Mouse (Mus musculus): ENCODE measurements around the gene Zbtb16. TPM values are rescaled to one million over a fixed set of nuclear protein-coding genes. Genes with fewer than 3 reads are reported as not detected.

The Zbtb16 gene
- polyA plus RNA-seq, 1 experiment: 3.0 TPM

GRCm38 (mm10) chr9:48663052-48663433, 173.0 kb downstream of the Zbtb16 start:
- Histone ChIP-seq H3K27me3 (replicated peaks; ENCODE audit: control insufficient read depth, insufficient read depth, low read length) (no peaks in the 10 kb centered on the region), H3K27ac (ENCODE audit: insufficient read depth, low read depth, low read length) (no peak overlapping the region), H3K36me3 (ENCODE audit: control insufficient read depth, insufficient read depth, low read length) (no peaks in the 10 kb centered on the region), H3K4me1 (ENCODE audit: control insufficient read depth, insufficient read depth, low read length) (no peaks in the 10 kb centered on the region), H3K4me3 (ENCODE audit: insufficient read depth, low read depth, low read length) (no peak overlapping the region)
- 53% methylated on average over 13 of the region's 13 CpGs for WGBS
- no peak for TF ChIP-seq CTCF (conservative IDR thresholded peaks at IDR 0.05; ENCODE audit: insufficient read depth, insufficient read length, low read depth, low read length)
- no peak for TF ChIP-seq POLR2A (IDR thresholded peaks at IDR 0.05; ENCODE audit: low read depth, low read length)
- DNase-seq: no peak

DNA sequence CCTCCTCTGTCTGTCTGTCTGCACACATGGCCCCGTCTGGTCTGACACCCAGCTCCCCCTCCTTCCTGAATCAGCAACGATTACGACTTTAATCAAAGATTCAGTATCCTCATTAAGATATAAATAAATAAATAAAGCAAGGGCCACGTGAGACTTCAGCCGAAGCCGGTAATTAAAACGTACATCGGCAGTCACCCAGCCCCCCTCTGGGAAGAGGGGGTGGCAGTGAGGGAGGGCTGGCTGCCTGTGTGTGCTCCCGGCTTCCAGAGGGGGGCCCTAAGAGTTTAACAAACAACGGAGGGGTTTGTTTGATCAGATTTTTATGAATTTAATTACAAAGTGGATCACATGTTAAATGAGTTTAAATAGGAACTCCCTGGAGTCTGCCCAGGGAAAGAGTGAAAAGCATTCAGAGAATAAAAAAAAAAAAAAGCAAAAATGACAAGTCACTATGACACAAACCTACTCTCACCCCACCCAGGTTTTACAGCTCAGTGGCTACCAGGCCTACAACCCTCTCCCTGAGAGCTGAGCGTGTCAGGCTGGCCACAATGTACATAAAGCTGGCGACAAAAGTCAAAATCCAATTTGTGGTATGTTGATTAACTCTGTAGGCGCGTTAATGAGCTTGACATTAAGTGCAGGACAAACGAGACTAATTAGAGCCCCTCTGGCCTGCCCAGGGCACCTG, 173.5 kb downstream of the Zbtb16 start:
- Histone ChIP-seq H3K4me1 (ENCODE audit: control insufficient read depth, insufficient read depth, low read length) (no peaks in the 10 kb centered on the region), H3K36me3 (ENCODE audit: control insufficient read depth, insufficient read depth, low read length) (no peaks in the 10 kb centered on the region), H3K27ac (ENCODE audit: insufficient read depth, low read depth, low read length) (no peak overlapping the region), H3K27me3 (replicated peaks; ENCODE audit: control insufficient read depth, insufficient read depth, low read length) (no peaks in the 10 kb centered on the region), H3K4me3 (ENCODE audit: insufficient read depth, low read depth, low read length) (no peak overlapping the region)
- no peak for DNase-seq
- TF ChIP-seq CTCF (conservative IDR thresholded peaks at IDR 0.05; ENCODE audit: insufficient read depth, insufficient read length, low read depth, low read length): no peak
- TF ChIP-seq POLR2A (IDR thresholded peaks at IDR 0.05; ENCODE audit: low read depth, low read length): no peak
- 43% methylated on average over 15 of the region's 15 CpGs for WGBS

GRCm38 (mm10) chr9:48661225-48662023, 174.6 kb downstream of the Zbtb16 start:
- no peaks in the 10 kb centered on the region for H3K36me3 ChIP-seq (ENCODE audit: control insufficient read depth, insufficient read depth, low read length)
- no peak overlapping the region for H3K27ac ChIP-seq (ENCODE audit: insufficient read depth, low read depth, low read length)
- no peak overlapping the region for H3K4me3 ChIP-seq (ENCODE audit: insufficient read depth, low read depth, low read length)
- H3K4me1 ChIP-seq (ENCODE audit: control insufficient read depth, insufficient read depth, low read length): no peaks in the 10 kb centered on the region
- WGBS: 66% methylated on average over 9 of the region's 9 CpGs
- no peak for TF ChIP-seq CTCF (conservative IDR thresholded peaks at IDR 0.05; ENCODE audit: insufficient read depth, insufficient read length, low read depth, low read length)
- TF ChIP-seq POLR2A (IDR thresholded peaks at IDR 0.05; ENCODE audit: low read depth, low read length): no peak
- DNase-seq: no peak
- H3K27me3 ChIP-seq (replicated peaks; ENCODE audit: control insufficient read depth, insufficient read depth, low read length): no peaks in the 10 kb centered on the region

DNA sequence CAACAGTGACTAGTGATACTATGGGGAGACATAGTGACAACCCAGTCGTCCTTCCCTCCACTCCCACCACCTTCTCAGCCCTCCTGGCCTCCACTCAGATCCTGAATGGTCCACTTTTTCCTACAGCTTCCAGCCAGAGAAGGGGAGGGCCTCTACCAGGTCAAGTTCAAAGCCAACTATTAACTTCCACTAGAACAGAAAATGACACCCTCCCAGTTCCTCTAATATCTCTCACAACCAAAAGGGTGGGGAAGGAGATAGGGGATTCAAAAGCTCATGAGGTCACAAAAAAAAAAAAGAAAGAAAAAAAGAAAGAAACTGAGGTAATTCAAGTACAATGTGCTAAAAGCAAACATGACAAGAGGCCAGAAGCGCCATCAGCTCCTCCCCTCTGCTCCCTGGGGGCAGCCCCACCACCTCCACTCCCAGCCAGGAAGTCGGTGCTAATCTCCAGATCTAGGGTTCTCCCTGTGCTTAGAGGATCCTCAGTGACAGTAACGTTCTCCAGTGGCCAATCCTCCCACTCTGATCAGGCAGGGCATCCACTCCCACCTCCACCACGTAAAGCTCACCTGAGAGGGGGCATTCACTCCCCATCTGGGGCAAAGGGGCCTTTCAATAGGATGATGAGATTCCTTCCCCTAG, 180.4 kb downstream of the Zbtb16 start:
- H3K27me3 ChIP-seq (replicated peaks; ENCODE audit: control insufficient read depth, insufficient read depth, low read length): no peaks in the 10 kb centered on the region
- no peak overlapping the region for H3K27ac ChIP-seq (ENCODE audit: insufficient read depth, low read depth, low read length)
- WGBS: 54% methylated on average over 5 of the region's 5 CpGs
- H3K4me1 ChIP-seq (ENCODE audit: control insufficient read depth, insufficient read depth, low read length): no peaks in the 10 kb centered on the region
- TF ChIP-seq CTCF (conservative IDR thresholded peaks at IDR 0.05; ENCODE audit: insufficient read depth, insufficient read length, low read depth, low read length) (no peak), POLR2A (IDR thresholded peaks at IDR 0.05; ENCODE audit: low read depth, low read length) (no peak)
- no peak overlapping the region for H3K4me3 ChIP-seq (ENCODE audit: insufficient read depth, low read depth, low read length)
- no peak for DNase-seq
- no peaks in the 10 kb centered on the region for H3K36me3 ChIP-seq (ENCODE audit: control insufficient read depth, insufficient read depth, low read length)

DNA sequence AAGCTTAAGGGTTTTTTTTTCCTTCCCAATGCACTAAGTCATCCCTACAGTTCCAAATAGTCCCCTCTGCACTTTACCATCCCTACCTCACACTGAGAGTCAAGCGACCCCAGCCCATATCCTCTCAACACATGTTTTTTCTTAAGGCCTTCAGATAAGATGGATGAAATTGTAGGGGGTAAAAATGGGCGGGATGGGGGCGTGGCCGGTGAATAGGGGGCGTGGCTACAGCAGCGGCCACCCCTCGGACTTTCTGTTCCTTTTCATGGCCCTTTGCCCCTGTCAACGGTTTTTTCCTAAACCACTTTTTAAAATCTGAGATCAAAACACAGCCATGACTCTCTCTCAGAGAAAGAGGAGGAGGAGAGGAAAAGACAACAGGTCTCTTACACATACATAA, 181.3 kb downstream of the Zbtb16 start:
- Histone ChIP-seq H3K27me3 (replicated peaks; ENCODE audit: control insufficient read depth, insufficient read depth, low read length) (no peaks in the 10 kb centered on the region), H3K4me3 (ENCODE audit: insufficient read depth, low read depth, low read length) (no peak overlapping the region), H3K36me3 (ENCODE audit: control insufficient read depth, insufficient read depth, low read length) (no peaks in the 10 kb centered on the region), H3K4me1 (ENCODE audit: control insufficient read depth, insufficient read depth, low read length) (no peaks in the 10 kb centered on the region), H3K27ac (ENCODE audit: insufficient read depth, low read depth, low read length) (no peak overlapping the region)
- WGBS: 26% methylated on average over 8 of the region's 8 CpGs
- DNase-seq: no peak
- TF ChIP-seq CTCF (conservative IDR thresholded peaks at IDR 0.05; ENCODE audit: insufficient read depth, insufficient read length, low read depth, low read length) (no peak), POLR2A (IDR thresholded peaks at IDR 0.05; ENCODE audit: low read depth, low read length) (no peak)

DNA sequence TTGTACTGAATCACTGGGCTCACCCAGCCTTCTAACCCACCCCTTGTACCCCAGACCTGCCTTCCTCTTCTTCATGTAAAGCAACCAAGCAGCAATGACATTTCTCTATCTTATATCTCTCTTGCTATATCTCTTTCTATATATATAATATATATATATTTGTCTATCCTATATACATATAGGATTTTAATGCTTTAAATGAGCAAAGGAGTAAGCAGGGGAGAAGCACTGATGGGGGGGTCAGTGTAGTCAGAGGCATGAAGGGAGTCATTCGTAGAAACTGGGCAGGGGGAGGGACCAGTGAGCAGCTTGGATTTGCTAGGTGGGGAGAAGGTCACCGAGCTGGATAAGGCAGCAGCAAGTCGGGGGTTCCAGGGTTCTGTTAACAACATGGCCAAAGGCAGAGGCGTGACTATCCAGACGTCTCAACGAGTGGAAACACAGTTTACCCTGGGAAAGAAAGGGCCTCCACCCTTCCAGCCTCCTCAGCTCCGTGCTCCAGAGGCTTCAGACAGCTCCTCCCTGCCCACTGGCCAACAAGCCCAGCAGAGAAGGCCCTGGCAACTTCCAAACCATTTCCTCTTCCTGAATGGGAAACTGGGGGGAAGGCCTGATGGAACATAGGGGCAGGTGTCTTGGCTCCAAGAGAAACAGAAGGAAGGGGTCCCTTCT, 182.5 kb downstream of the Zbtb16 start:
- Histone ChIP-seq H3K27ac (ENCODE audit: insufficient read depth, low read depth, low read length) (no peak overlapping the region), H3K4me3 (ENCODE audit: insufficient read depth, low read depth, low read length) (no peak overlapping the region), H3K27me3 (replicated peaks; ENCODE audit: control insufficient read depth, insufficient read depth, low read length) (no peaks in the 10 kb centered on the region), H3K4me1 (ENCODE audit: control insufficient read depth, insufficient read depth, low read length) (0 out of 2 replicates have a peak, but pooled peaks cover 2% of the 10 kb centered on the region), H3K36me3 (ENCODE audit: control insufficient read depth, insufficient read depth, low read length) (no peaks in the 10 kb centered on the region)
- 63% methylated on average over 7 of the region's 7 CpGs for WGBS
- TF ChIP-seq CTCF (conservative IDR thresholded peaks at IDR 0.05; ENCODE audit: insufficient read depth, insufficient read length, low read depth, low read length): no peak
- no peak for DNase-seq

All from kidney, adult 2 months (tissue).